Mouse (Mus musculus) bone marrow, adult 2 months (tissue): ENCODE results near the gene Rad51. TPM values are rescaled to one million over a fixed set of nuclear protein-coding genes. Genes with fewer than 3 reads are reported as not detected.

Source experiments
- H3K27ac ChIP-seq: fragments of 200-500 bp; 2 replicates; pipeline ENCODE4 v1.5.1; 2012; ENCODE audit warnings: low read depth, mild to moderate bottlenecking, control low read depth, inconsistent platforms, low read length; ENCODE audit not compliant: control insufficient read depth, poor library complexity, insufficient read depth
- H3K4me1 ChIP-seq: fragments of 200-500 bp; 2 replicates; pipeline ENCODE4 v1.6.1; 2011; ENCODE audit warnings: low read length; ENCODE audit not compliant: control insufficient read depth, insufficient read depth
- H3K4me3 ChIP-seq: fragments of 200-500 bp; replicated peaks from 2 replicates; pipeline ENCODE3; 2011; ENCODE audit warnings: mild to moderate bottlenecking, low read depth, low read length, control low read depth; ENCODE audit not compliant: control insufficient read depth
- CTCF ChIP-seq: fragments of 200-500 bp; IDR thresholded peaks from 2 replicates; pipeline ENCODE4 v1.5.1; 2011; ENCODE audit warnings: low read length, control low read depth; ENCODE audit not compliant: control insufficient read depth, insufficient read depth
- POLR2A ChIP-seq: fragments of 200-500 bp; IDR thresholded peaks from 2 replicates; pipeline ENCODE4 v1.6.1; 2011; ENCODE audit warnings: low read depth, mild to moderate bottlenecking, control low read depth, low read length, borderline replicate concordance; ENCODE audit not compliant: control insufficient read depth
- whole genome bisulfite sequencing: fragments of 180-500 bp; shearing (Covaris S2); methylation state at CpG from one replicate; pipeline ENCODE4 v1.1.7; 2018; 5-methylcytosine and 5-hydroxymethylcytosine counted together
- polyA plus RNA-seq: library from polyadenylated mRNA; stranded (reverse); fragments of >200 nt; gene quantifications from 2 replicates; pipeline ENCODE4 v1.2.4, GENCODE M21; 2011; ENCODE audit warnings: low replicate concordance; ENCODE audit not compliant: missing spikeins, insufficient read depth, insufficient read length

Gene Rad51
- polyA plus RNA-seq, 1 experiment = 32.4 TPM

DNA sequence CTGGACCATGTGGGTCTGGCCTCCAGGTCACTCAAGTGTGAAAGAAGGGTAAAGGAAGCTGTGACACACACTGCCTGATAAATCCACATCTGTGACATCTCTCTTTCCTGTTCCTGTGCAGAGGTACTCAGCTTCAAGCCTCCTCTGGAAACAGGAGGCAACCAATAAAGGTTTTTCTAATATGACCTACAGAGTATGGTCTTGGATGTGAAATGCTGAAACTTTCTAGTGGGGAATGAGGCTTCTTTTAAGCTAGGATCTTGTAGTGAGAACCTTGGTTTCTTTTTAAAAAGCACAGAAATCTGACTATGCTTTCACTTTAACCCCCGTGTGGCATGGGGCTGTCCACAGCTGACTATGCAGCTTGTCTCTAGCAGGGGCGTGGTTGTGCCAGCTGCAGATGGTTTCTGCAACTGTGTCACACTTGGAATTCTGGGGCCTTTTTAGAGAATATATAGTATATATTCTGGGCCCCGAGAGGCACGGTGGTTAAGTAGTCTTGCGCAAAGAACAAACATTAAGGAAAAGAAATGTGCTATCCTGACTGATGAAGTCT, 64.9 kb downstream of the Rad51 start:
- Histone ChIP-seq H3K4me1 (no peaks in the 10 kb centered on the region), H3K4me3 (no peak overlapping the region), H3K27ac (no peak overlapping the region)
- TF ChIP-seq CTCF (no peak), POLR2A (no peak)
- WGBS = 67% methylated on average over 5 of the region's 5 CpGs

DNA sequence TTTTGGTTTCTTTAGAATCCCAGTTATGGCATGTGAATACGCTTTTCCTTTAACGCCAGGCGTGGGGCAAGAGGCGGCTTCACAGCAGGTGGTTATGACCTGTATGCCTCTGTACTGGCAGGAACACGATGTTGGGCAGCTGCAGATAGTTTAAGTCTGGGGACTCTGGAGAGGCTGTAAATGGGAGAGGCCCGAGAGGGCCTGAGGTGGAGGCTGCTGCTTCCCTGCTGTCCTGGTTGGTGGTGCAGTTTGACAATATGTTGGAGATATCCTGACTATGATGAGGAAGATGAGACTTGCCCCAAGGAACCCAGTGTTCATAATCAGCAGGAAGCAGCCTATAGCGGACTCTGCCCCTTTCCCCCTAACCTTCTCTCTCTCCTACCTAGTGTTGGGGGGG, 70.3 kb downstream of the Rad51 start:
- H3K4me1 ChIP-seq = no peaks in the 10 kb centered on the region
- no peak overlapping the region for H3K27ac ChIP-seq
- H3K4me3 ChIP-seq = no peak overlapping the region
- WGBS = 88% methylated on average over 7 of the region's 7 CpGs
- TF ChIP-seq POLR2A = no peak
- TF ChIP-seq CTCF = no peak

DNA sequence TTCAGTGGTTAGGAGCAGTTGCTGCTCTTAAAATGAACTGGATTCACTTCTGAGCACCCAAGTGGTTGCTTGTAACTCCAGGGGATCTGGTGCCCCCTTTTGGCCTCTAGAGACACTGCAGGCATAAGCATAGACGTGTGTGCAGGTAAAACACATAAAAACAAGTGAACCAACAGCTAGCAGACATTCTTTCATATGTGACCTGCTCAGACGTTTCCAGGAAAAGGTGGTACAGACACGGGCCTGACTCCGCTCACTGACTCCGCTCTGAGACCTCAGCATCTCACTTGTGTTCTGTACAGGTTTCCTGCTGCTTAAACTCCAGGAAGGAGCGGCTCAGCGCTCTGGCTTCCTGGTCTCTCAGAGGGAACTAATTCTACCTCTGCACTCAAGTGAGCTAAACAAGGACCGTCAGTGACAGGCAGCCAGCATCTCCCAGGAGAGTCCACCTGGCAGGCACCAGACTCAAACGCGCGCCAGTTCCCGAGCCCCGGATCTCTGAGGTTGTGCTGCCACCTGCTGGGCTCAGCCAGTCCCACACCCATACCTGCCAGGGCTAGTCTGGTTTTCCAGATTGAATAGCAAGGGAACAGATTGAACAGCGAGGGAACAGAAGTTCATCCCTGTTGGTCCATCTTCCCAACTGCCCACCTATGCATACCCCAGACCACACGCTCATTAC, 76.6 kb downstream of the Rad51 start:
- WGBS = 3% methylated on average over 15 of the region's 15 CpGs
- TF ChIP-seq POLR2A (no peak; the same call in 1 of the 2 replicates), CTCF (peak; percentile 96)
- Histone ChIP-seq H3K4me3 (peak overlapping the region; percentile 49), H3K4me1 (peaks cover 1% of the 10 kb centered on the region; the same call in 1 of the 2 replicates), H3K27ac (peak overlapping the region; percentile 1; the same call in 1 of the 2 replicates)

DNA sequence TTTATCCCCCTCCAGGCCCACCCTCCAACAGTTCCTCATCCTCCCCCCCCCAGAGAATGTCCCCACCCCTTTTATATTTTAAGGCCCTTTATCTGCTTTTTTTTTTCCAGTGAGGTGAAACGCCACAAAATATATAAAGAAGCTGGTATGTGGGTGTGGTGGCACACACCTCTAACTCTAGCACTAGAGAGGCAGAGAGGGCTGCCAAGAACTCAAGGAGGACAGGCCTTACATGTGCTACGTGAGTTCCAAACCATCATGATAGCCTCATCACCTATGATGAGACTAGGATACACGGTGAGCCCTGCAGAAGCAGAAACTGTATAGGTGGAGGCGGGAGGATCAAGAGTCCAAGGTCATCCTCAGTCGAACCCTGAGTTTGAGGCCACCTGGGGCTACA, 78.4 kb downstream of the Rad51 start:
- WGBS = 86% methylated on average over 5 of the region's 5 CpGs
- Histone ChIP-seq H3K4me1 (peaks cover 1% of the 10 kb centered on the region; the same call in 1 of the 2 replicates), H3K27ac (no peak overlapping the region), H3K4me3 (no peak overlapping the region)
- TF ChIP-seq CTCF = no peak
- no peak for TF ChIP-seq POLR2A

DNA sequence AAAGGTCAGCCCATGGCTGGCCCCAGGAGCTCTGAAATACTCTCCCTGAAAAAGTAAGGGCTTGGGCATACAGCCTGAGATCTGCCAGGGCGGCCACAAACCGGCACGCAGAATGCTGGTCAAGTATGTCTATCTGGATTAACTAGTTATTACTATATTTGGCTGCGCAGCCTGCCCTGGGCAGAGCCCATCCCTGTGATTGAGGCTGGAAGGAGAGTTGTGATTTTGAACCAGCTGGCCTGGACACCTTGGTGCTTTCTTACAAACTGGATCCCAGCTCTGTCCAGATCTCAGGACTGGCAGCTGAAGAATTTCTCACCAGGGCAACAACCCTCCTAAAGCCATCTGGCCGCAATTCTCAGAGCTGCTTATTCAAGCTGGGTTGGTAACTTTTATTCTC, 81.5 kb downstream of the Rad51 start:
- no peak for TF ChIP-seq POLR2A
- TF ChIP-seq CTCF = no peak
- H3K4me3 ChIP-seq = no peak overlapping the region
- no peak overlapping the region for H3K27ac ChIP-seq
- WGBS = 95% methylated on average over 5 of the region's 5 CpGs
- no peaks in the 10 kb centered on the region for H3K4me1 ChIP-seq

DNA sequence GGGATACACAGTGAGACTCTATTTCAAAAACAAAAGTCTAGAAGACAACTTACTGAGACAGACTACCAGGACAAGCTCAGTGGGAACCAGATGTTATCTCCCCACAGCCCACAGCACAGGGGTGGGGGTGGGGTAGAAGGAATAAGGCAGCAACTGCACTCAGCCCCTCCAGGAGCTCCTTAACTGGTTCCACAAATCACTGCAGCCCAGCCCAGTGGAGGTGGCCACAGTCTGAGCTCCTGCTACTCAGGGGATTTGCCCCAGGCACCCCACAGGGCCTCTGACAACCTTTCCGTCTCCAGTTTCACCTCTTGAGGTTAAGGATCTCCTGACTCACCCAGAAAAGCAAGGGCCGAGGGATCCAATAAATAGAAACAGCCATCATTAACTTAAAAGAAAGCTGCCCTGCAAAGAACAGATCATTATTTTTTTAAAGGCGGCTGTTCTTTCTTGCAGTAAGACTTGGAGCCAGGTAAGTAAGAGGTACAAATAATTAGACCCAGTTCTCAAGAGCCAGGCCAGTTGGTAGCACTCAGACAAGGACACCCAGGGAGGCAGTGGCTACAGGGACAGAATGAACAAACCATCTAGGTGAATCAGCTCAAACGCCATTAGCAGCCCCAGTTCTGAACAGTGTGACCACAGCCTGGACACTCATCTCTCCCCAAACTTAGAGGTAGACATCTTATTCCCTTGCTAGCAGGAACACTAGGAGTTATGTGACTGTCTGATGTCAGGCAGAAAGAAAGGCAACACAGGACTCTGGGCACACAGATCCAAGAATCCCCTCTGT, 83.9 kb downstream of the Rad51 start:
- Histone ChIP-seq H3K4me3 (no peak overlapping the region), H3K4me1 (no peaks in the 10 kb centered on the region), H3K27ac (no peak overlapping the region)
- TF ChIP-seq POLR2A (no peak), CTCF (no peak)
- WGBS = 77% methylated on average over 4 of the region's 4 CpGs

Other genes starting within 250 kb of the Rad51 start
- gene Bahd1, start 212.4 kb upstream of the Rad51 start, polyA plus RNA-seq = 6.6 and 8.7 TPM in 2 replicates
- 1.1 and 2.3 TPM in 2 replicates for gene Chst14, start 186.3 kb upstream of the Rad51 start, polyA plus RNA-seq
- gene Ccdc32, start 83.4 kb upstream of the Rad51 start, polyA plus RNA-seq = 6.2 and 9.7 TPM in 2 replicates
- gene Rpusd2, start 78.0 kb upstream of the Rad51 start, polyA plus RNA-seq = 1.5 and 2.4 TPM in 2 replicates
- gene Knl1, start 65.7 kb upstream of the Rad51 start, polyA plus RNA-seq = 14.8 and 21.4 TPM in 2 replicates
- gene Rmdn3, start 44.2 kb downstream of the Rad51 start, polyA plus RNA-seq = 25.4 and 36.2 TPM in 2 replicates
- 4.0 TPM in 1 of 2 replicates, not detected in the other for gene Gchfr, start 55.0 kb downstream of the Rad51 start, polyA plus RNA-seq
- not detected in 2 replicates for gene Gm14137, start 61.7 kb downstream of the Rad51 start, polyA plus RNA-seq
- 21.0 and 42.2 TPM in 2 replicates for gene Zfyve19, start 95.8 kb downstream of the Rad51 start, polyA plus RNA-seq
- 10.0 and 12.5 TPM in 2 replicates for gene Dnajc17, start 96.0 kb downstream of the Rad51 start, polyA plus RNA-seq
- gene Ppp1r14d, start 117.1 kb downstream of the Rad51 start, polyA plus RNA-seq = not detected in 2 replicates
- gene Spint1, start 124.6 kb downstream of the Rad51 start, polyA plus RNA-seq = 4.3 TPM in 1 of 2 replicates, not detected in the other
- 2.1 TPM in 1 of 2 replicates, not detected in the other for gene Rhov, start 158.5 kb downstream of the Rad51 start, polyA plus RNA-seq
- gene Vps18, start 175.9 kb downstream of the Rad51 start, polyA plus RNA-seq = 6.5 and 9.7 TPM in 2 replicates
- gene Dll4, start 213.0 kb downstream of the Rad51 start, polyA plus RNA-seq = 0.25 TPM in 1 of 2 replicates, not detected in the other
- 0.59 and 6.2 TPM in 2 replicates for gene Chac1, start 238.4 kb downstream of the Rad51 start, polyA plus RNA-seq